Mouse (Mus musculus) erythroblast, embryonic 14.5 days (primary cell): ENCODE data around the gene Zbtb18. TPM values are rescaled to one million over a fixed set of nuclear protein-coding genes. Genes with fewer than 3 reads are reported as not detected.

Experiments used
- H3K27me3 ChIP-seq: 2 replicates; pipeline ENCODE4 v1.6.1; 2012; ENCODE audit warnings: inconsistent platforms; ENCODE audit not compliant: control insufficient read depth
- H3K36me3 ChIP-seq: 2 replicates; pipeline ENCODE4 v1.6.1; 2012; ENCODE audit warnings: mild to moderate bottlenecking, inconsistent platforms; ENCODE audit not compliant: control insufficient read depth
- H3K4me1 ChIP-seq: 2 replicates; pipeline ENCODE4 v1.6.1; 2012; ENCODE audit warnings: inconsistent platforms; ENCODE audit not compliant: control insufficient read depth
- H3K4me3 ChIP-seq: replicated peaks from 2 replicates; pipeline ENCODE3; 2012; ENCODE audit warnings: moderate library complexity, mild to moderate bottlenecking, inconsistent platforms
- H3K9me3 ChIP-seq: 2 replicates; pipeline ENCODE4 v1.6.1; 2012; ENCODE audit warnings: low read length, inconsistent platforms, mixed read lengths; ENCODE audit not compliant: control insufficient read depth
- GATA1 ChIP-seq: IDR thresholded peaks from 2 replicates; pipeline ENCODE4 v1.6.1; 2012; ENCODE audit warnings: low read length, inconsistent platforms, mixed read lengths
- TAL1 ChIP-seq: IDR thresholded peaks from 3 replicates; pipeline ENCODE4 v1.6.1; 2012; ENCODE audit warnings: low read length, inconsistent platforms, mixed read lengths
- polyA plus RNA-seq: library from polyadenylated mRNA; stranded (reverse); fragments of >175 nt; gene quantifications from 2 replicates; pipeline ENCODE4 v1.2.3, GENCODE M21; 2012

The Zbtb18 gene
- polyA plus RNA-seq, 1 experiment = 1.0 TPM

DNA sequence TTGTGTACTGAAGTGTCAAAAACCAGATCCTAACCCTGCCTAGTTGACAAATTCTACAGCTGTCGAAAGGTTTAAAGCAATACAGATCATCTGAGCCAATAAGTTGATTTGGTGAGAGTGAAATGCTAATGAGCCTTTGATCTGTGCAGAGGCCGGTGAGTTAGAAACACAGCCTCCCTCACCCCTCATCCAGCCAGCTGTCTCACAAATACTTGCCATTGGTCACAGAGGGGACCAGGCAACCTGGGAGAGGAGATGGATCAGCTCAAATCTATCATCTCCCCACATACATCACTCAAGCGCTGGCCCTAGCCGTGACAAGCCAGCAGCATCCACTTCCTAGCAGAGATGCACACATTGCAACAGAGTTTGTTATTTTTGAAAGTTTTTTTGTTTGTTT lies 48.7 kb downstream of the Zbtb18 start:
- Histone ChIP-seq H3K4me1 (no peaks in the 10 kb centered on the region), H3K36me3 (no peaks in the 10 kb centered on the region), H3K27me3 (no peaks in the 10 kb centered on the region), H3K4me3 (no peak overlapping the region), H3K9me3 (no peaks in the 10 kb centered on the region)
- TF ChIP-seq GATA1 (no peak), TAL1 (no peak)

DNA sequence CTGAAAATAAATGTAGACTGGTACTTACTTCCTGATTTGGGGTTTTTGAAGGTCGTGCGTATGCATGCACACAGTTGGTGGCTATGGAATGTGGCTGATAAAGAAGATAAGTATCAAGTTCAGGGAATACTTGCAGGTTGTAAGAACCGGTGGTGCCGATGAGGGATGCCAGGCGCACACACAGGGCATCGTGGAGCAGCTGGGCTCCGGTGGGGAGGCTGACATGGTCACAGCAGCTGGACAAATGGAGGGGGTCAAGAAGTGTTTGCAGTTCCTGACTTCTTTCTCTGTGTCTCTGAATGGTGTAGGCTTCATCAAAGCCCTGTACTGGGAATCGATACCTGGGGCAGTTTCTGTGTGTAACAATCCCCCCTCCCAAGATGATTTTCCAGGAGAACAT lies 49.1 kb downstream of the Zbtb18 start:
- H3K4me3 ChIP-seq = no peak overlapping the region
- no peak for TF ChIP-seq GATA1
- TF ChIP-seq TAL1 = no peak
- H3K36me3 ChIP-seq = no peaks in the 10 kb centered on the region
- no peaks in the 10 kb centered on the region for H3K4me1 ChIP-seq
- H3K9me3 ChIP-seq = no peaks in the 10 kb centered on the region
- H3K27me3 ChIP-seq = no peaks in the 10 kb centered on the region

DNA sequence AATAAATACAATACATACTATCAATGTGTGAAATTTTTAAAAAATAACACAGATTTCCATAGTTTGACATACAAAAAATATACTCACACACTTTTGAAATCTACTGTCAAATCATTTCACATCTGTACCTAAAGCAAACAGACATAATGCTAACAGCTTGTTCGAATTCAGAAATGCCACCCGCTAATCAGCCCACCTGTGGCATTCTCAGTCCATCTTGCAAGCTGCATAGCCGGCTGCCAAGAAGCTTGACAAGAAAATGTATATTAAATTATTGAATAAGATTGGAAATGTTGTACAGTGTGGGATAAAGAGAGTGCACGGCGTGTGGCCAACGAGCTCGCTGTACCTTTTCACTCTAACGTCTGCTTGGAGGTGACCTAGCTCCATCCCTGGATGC lies 52.2 kb downstream of the Zbtb18 start:
- TF ChIP-seq TAL1 (no peak), GATA1 (no peak)
- Histone ChIP-seq H3K36me3 (no peaks in the 10 kb centered on the region), H3K27me3 (no peaks in the 10 kb centered on the region), H3K9me3 (no peaks in the 10 kb centered on the region), H3K4me3 (no peak overlapping the region), H3K4me1 (no peaks in the 10 kb centered on the region)

DNA sequence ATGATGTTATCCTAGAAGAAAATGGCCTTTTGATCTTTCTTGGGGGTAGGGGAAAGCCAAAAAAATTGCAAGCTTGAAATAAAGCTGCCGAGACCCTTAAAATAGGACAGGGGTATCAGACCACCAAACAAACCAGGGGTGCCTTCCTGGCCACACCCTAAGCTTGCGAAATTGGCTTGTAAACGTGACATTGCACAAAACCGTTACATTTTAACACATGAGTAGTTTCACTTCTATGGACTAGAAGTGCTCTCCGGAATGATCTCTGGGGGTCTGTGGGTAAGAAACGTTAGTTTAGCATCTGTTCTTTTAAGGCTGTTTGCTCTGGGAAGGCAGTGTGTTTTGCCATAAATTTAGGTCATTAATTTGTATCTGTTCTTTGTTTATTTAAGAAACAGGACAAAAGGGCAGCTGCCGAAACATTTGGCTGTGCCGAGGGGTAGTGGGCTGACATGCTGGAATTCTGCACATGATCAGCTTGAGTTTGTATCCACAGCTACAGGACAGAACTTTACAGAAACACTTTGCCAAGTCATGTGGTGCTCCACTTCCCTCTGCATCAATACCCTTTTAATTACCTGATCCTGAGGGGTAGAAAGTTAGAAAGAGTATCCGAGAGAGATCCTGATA lies 52.9 kb downstream of the Zbtb18 start:
- Histone ChIP-seq H3K36me3 (no peaks in the 10 kb centered on the region), H3K27me3 (no peaks in the 10 kb centered on the region), H3K4me3 (peak overlapping the region; percentile 7), H3K9me3 (no peaks in the 10 kb centered on the region), H3K4me1 (no peaks in the 10 kb centered on the region)
- TF ChIP-seq TAL1 = no peak
- no peak for TF ChIP-seq GATA1

Other genes with a start within 250 kb of the Zbtb18 start
- not detected in 2 replicates for gene Akt3, start 184.1 kb upstream of the Zbtb18 start, polyA plus RNA-seq